In the genomic region with DNA sequence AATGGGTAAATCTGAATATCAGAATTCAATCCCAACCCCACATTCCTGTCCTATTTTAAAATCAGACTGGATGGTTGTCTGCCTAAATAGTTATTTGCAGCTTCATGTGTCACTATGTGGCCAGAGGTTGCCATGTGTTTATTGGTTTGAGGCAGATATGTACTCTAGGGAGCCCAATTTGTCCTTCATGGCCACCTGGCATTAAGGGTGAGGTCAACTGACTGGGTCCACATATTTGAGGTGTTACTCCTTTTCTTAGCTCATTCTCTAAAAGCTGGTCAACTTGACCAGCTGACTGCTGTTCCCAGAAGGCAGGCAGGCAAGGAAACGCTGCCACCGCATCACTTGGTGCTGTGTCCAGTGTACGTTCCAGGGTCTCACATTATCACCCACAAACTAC, we compare ENCODE assay signal across 9 mouse cellular contexts. TPM values are rescaled to one million over a fixed set of nuclear protein-coding genes. Genes with fewer than 3 reads are reported as not detected.
A peak's percentile ranks its signal among the peaks of the same experiment; 100 is the strongest.
DNase-seq lines count a peak whose midpoint lies in the region; ATAC-seq and TF ChIP-seq lines count a peak whose summit lies in the region.
"Had no signal": no experiment of that assay in that cellular context is flagged by ENCODE, and none has a peak within 500 bp of the region (broad histone marks: within the 10 kb centered on the region; RNA-seq: fewer than 3 reads in every experiment).

No protein-coding gene starts in this region.

- peak overlapping the region; percentile 14; the same call in 1 of the 2 replicates for H3K4me3 ChIP-seq in kidney, embryonic 14.5 days (ENCODE audit: low read length)
- H3K4me3 ChIP-seq in kidney, adult 2 months (ENCODE audit: insufficient read depth, low read depth, low read length): no peak overlapping the region
- peak overlapping the region; percentile 71 for H3K4me3 ChIP-seq in ES-Bruce4 (ENCODE audit: low read depth, low read length)
- H3K4me3 ChIP-seq in bone marrow macrophage, adult 2 months (ENCODE audit: insufficient read depth, low read length): peak overlapping the region; percentile 67
- no peak overlapping the region for H3K4me3 ChIP-seq in limb, embryonic 13.5 days

- H3K4me1 ChIP-seq in kidney, embryonic 14.5 days (ENCODE audit: control insufficient read depth, insufficient read depth, low read length): peaks cover 14% of the 10 kb centered on the region; the same call in 1 of the 2 replicates
- H3K4me1 ChIP-seq in kidney, adult 2 months (ENCODE audit: control insufficient read depth, insufficient read depth, low read length): peaks cover 9% of the 10 kb centered on the region; the same call in 1 of the 2 replicates
- no peaks in the 10 kb centered on the region for H3K4me1 ChIP-seq in ES-Bruce4 (ENCODE audit: control insufficient read depth, insufficient read depth, low read length)
- peaks cover 22% of the 10 kb centered on the region for H3K4me1 ChIP-seq in bone marrow macrophage, adult 2 months (ENCODE audit: control insufficient read depth, insufficient read depth, low read length)
- H3K4me1 ChIP-seq in limb, embryonic 13.5 days: peaks cover 43% of the 10 kb centered on the region

- TF ChIP-seq CTCF in kidney, adult 2 months (conservative IDR thresholded peaks at IDR 0.05; ENCODE audit: insufficient read depth, insufficient read length, low read depth, low read length): no peak
- TF ChIP-seq CTCF in ES-Bruce4 (IDR thresholded peaks at IDR 0.05; ENCODE audit: low read depth, low read length): no peak
- TF ChIP-seq CTCF in bone marrow macrophage, adult 2 months (IDR thresholded peaks at IDR 0.05; ENCODE audit: low read depth, low read length): no peak

- no peak for TF ChIP-seq POLR2A in kidney, adult 2 months (IDR thresholded peaks at IDR 0.05; ENCODE audit: low read depth, low read length)
- TF ChIP-seq POLR2A in ES-Bruce4 (IDR thresholded peaks at IDR 0.05; ENCODE audit: insufficient read depth, low read length): no peak
- TF ChIP-seq POLR2A in bone marrow macrophage, adult 2 months (IDR thresholded peaks at IDR 0.05; ENCODE audit: borderline replicate concordance, low read depth, low read length): no peak

- H3K27ac ChIP-seq in kidney, embryonic 14.5 days (ENCODE audit: low read depth, low read length): no peak overlapping the region
- H3K27ac ChIP-seq in kidney, adult 2 months (ENCODE audit: insufficient read depth, low read depth, low read length): no peak overlapping the region
- H3K27ac ChIP-seq in ES-Bruce4 (ENCODE audit: insufficient read depth, low read length): peak overlapping the region; percentile 91
- peak overlapping the region; percentile 0; the same call in 1 of the 2 replicates for H3K27ac ChIP-seq in bone marrow macrophage, adult 2 months (ENCODE audit: insufficient read depth, low read depth, low read length)
- H3K27ac ChIP-seq in limb, embryonic 13.5 days: no peak overlapping the region

- no peaks in the 10 kb centered on the region for H3K27me3 ChIP-seq in kidney, embryonic 14.5 days (ENCODE audit: control insufficient read depth, insufficient read depth, low read length)
- no peaks in the 10 kb centered on the region for H3K27me3 ChIP-seq in kidney, adult 2 months (replicated peaks; ENCODE audit: control insufficient read depth, insufficient read depth, low read length)
- H3K27me3 ChIP-seq in ES-Bruce4 (ENCODE audit: control insufficient read depth, insufficient read depth, low read length, poor library complexity, severe bottlenecking): no peaks in the 10 kb centered on the region
- H3K27me3 ChIP-seq in limb, embryonic 13.5 days: no peaks in the 10 kb centered on the region
- H3K27me3 ChIP-seq: Patski had no signal

- H3K9me3 ChIP-seq in kidney, embryonic 14.5 days (ENCODE audit: control insufficient read depth, low read length): no peaks in the 10 kb centered on the region
- H3K9me3 ChIP-seq in ES-Bruce4 (replicated peaks; ENCODE audit: control insufficient read depth, insufficient read depth, low read length, poor library complexity, severe bottlenecking): no peaks in the 10 kb centered on the region
- no peaks in the 10 kb centered on the region for H3K9me3 ChIP-seq in limb, embryonic 13.5 days

- no peak for ATAC-seq in kidney, embryonic 14.5 days (ENCODE audit: low FRiP score, low TSS enrichment)
- no peak for ATAC-seq in limb, embryonic 13.5 days (ENCODE audit: low FRiP score, low read depth)
- ATAC-seq: Patski had no signal

- H3K9ac ChIP-seq in kidney, embryonic 14.5 days (ENCODE audit: low read depth, low read length): 0 out of 2 replicates have a peak overlapping the region, but pooled peaks have one; percentile 93
- H3K9ac ChIP-seq in ES-Bruce4 (ENCODE audit: low read depth, poor library complexity, severe bottlenecking): peak overlapping the region; percentile 96
- peak overlapping the region; percentile 48 for H3K9ac ChIP-seq in limb, embryonic 13.5 days

- no peak for TF ChIP-seq EP300 in ES-Bruce4 (IDR thresholded peaks at IDR 0.05; ENCODE audit: insufficient read depth, low read depth, low read length)

- WGBS in kidney, embryonic 14.5 days: 80% methylated on average over 3 of the region's 3 CpGs
- 79% methylated on average over 3 of the region's 3 CpGs for WGBS in kidney, adult 2 months
- 83% methylated on average over 3 of the region's 3 CpGs for WGBS in limb, embryonic 13.5 days

- peak overlapping the region; percentile 96; the same call in 1 of the 2 replicates for H3K4me2 ChIP-seq in kidney, embryonic 14.5 days (replicated peaks; ENCODE audit: low read depth, low read length)
- peak overlapping the region; percentile 94 for H3K4me2 ChIP-seq in limb, embryonic 13.5 days (replicated peaks)

- DNase-seq in kidney, adult 2 months: no peak
- DNase-seq in adrenal gland, adult 2 months: no peak
- no peak for DNase-seq in spleen, postnatal 10 days (ENCODE audit: low spot score in 2 of 2)
- DNase-seq in gastrocnemius, postnatal 10 days: no peak

- peaks cover 56% of the 10 kb centered on the region for H3K36me3 ChIP-seq in kidney, embryonic 14.5 days (ENCODE audit: control insufficient read depth, insufficient read depth, low read length)
- H3K36me3 ChIP-seq in kidney, adult 2 months (ENCODE audit: control insufficient read depth, insufficient read depth, low read length): peaks cover 6% of the 10 kb centered on the region; the same call in 1 of the 2 replicates
- peaks cover 60% of the 10 kb centered on the region for H3K36me3 ChIP-seq in ES-Bruce4 (ENCODE audit: control insufficient read depth, insufficient read depth, low read length, poor library complexity, severe bottlenecking)
- peaks cover 61% of the 10 kb centered on the region for H3K36me3 ChIP-seq in limb, embryonic 13.5 days

RNA-seq across cellular contexts. Expression of a gene that starts 11.2 kb away (rescaled TPM):
- polyA plus RNA-seq in kidney, embryonic 14.5 days (2014; fragmentation: Nextera tagmentation; extraction: Ambion mirVana): 9.5 and 11.9 TPM in 2 replicates
- polyA plus RNA-seq in kidney, adult 2 months (2012; rRNA removed): 94.8 and 106 TPM in 2 replicates
- polyA plus RNA-seq in ES-Bruce4 (2011; ENCODE audit: insufficient read depth, insufficient read length, low read depth, missing spikeins): 30.7 and 32.3 TPM in 2 replicates
- 95.0 and 111 TPM in 2 replicates for polyA plus RNA-seq in bone marrow macrophage, adult 2 months (2012; ENCODE audit: insufficient read depth, insufficient read length, missing spikeins)
- 5.5 and 5.6 TPM in 2 replicates for polyA plus RNA-seq in limb, embryonic 13.5 days (2015; fragmentation: Nextera tagmentation; extraction: Ambion mirVana)
- total RNA-seq in adrenal gland, adult 2 months (2021): 10 to 100 TPM; 24.4 to 47.8 TPM
- 86.9 and 119 TPM in 2 replicates for polyA plus RNA-seq in adrenal gland, adult 2 months (2012; rRNA removed)
- total RNA-seq in gastrocnemius, postnatal 10 days (2021): 10 to 100 TPM; 16.1 to 17.0 TPM

RNA-seq across cellular contexts. Expression of a gene that starts 11.7 kb away (rescaled TPM):
- 1,350 and 1,409 TPM in 2 replicates for polyA plus RNA-seq in kidney, embryonic 14.5 days (2014; fragmentation: Nextera tagmentation; extraction: Ambion mirVana)
- 511 and 689 TPM in 2 replicates for polyA plus RNA-seq in kidney, adult 2 months (2012; rRNA removed)
- 2,815 and 3,044 TPM in 2 replicates for polyA plus RNA-seq in ES-Bruce4 (2011; ENCODE audit: insufficient read depth, insufficient read length, low read depth, missing spikeins)
- 928 and 957 TPM in 2 replicates for polyA plus RNA-seq in bone marrow macrophage, adult 2 months (2012; ENCODE audit: insufficient read depth, insufficient read length, missing spikeins)
- 1,057 and 1,068 TPM in 2 replicates for polyA plus RNA-seq in limb, embryonic 13.5 days (2015; fragmentation: Nextera tagmentation; extraction: Ambion mirVana)
- 100 to 1,000 TPM; 376 to 618 TPM for total RNA-seq in adrenal gland, adult 2 months (2021)
- 500 and 520 TPM in 2 replicates for polyA plus RNA-seq in adrenal gland, adult 2 months (2012; rRNA removed)
- 100 to 1,000 TPM; 224 to 271 TPM for total RNA-seq in gastrocnemius, postnatal 10 days (2021)

RNA-seq across cellular contexts. Expression of a gene that starts 53.0 kb away (rescaled TPM):
- 25.3 and 35.2 TPM in 2 replicates for polyA plus RNA-seq in kidney, embryonic 14.5 days (2014; fragmentation: Nextera tagmentation; extraction: Ambion mirVana)
- 26.7 and 28.5 TPM in 2 replicates for polyA plus RNA-seq in kidney, adult 2 months (2012; rRNA removed)
- 13.5 and 15.6 TPM in 2 replicates for polyA plus RNA-seq in ES-Bruce4 (2011; ENCODE audit: insufficient read depth, insufficient read length, low read depth, missing spikeins)
- 18.3 and 19.2 TPM in 2 replicates for polyA plus RNA-seq in bone marrow macrophage, adult 2 months (2012; ENCODE audit: insufficient read depth, insufficient read length, missing spikeins)
- 45.6 and 45.8 TPM in 2 replicates for polyA plus RNA-seq in limb, embryonic 13.5 days (2015; fragmentation: Nextera tagmentation; extraction: Ambion mirVana)
- 10 to 100 TPM; 11.4 to 23.2 TPM for total RNA-seq in adrenal gland, adult 2 months (2021)
- polyA plus RNA-seq in adrenal gland, adult 2 months (2012; rRNA removed): 19.6 and 23.4 TPM in 2 replicates
- total RNA-seq in gastrocnemius, postnatal 10 days (2021): 10 to 100 TPM; 17.1 to 20.6 TPM

Comparison
In these comparisons a context has a peak if more than half of its experiments do, and no peak if none do; other contexts are left out.
1. H3K4me3 ChIP-seq: peak in kidney, embryonic 14.5 days (single experiment), ES-Bruce4 (single experiment) and bone marrow macrophage, adult 2 months (single experiment); none in kidney, adult 2 months (single experiment) and limb, embryonic 13.5 days (single experiment).
2. H3K27ac ChIP-seq: peak in ES-Bruce4 (single experiment) and bone marrow macrophage, adult 2 months (single experiment); none in kidney, embryonic 14.5 days (single experiment), kidney, adult 2 months (single experiment) and limb, embryonic 13.5 days (single experiment).
3. Peak in every context shown above with its lines, with median percentiles within 50 percentile points of each other: H3K9ac ChIP-seq.